Mouse (Mus musculus) heart, adult 2 months (tissue): ENCODE measurements at regions not wholly inside any gene's neighbourhood (a gene's known extent, or its start where the extent isn't known, plus 50 kb on each side); places are given as distances from the start of the nearest gene placed in this dataset.

Experiments used
- EP300 ChIP-seq: fragments of 200-500 bp; IDR thresholded peaks from 2 replicates; pipeline ENCODE4 v1.6.1; 2011; ENCODE audit warnings: low read depth, low read length, control low read depth; ENCODE audit not compliant: insufficient read depth
- POLR2A ChIP-seq: fragments of 200-500 bp; IDR thresholded peaks from 2 replicates; pipeline ENCODE4 v1.6.1; 2011; ENCODE audit warnings: mild to moderate bottlenecking, low read depth, low read length, control low read depth; ENCODE audit not compliant: insufficient read depth

GRCm38 (mm10) chr5:33521951-33522742 lies 88.4 kb upstream of the Nkx1-1 start:
- TF ChIP-seq POLR2A: no peak
- TF ChIP-seq EP300: no peak
